Mouse (Mus musculus) heart, embryonic 15.5 days (tissue): ENCODE results near the gene Trpc7. TPM values are rescaled to one million over a fixed set of nuclear protein-coding genes. Genes with fewer than 3 reads are reported as not detected.

ENCODE experiments used
- ATAC-seq: fragments of 200-750 bp; cut with Nextera tagmentation; replicated peaks from 2 replicates; pipeline ENCODE4 v1.8.0; 2017; ENCODE audit warnings: low read depth, moderate TSS enrichment; ENCODE audit not compliant: insufficient number of reproducible peaks, insufficient read depth, low FRiP score
- H3K27ac ChIP-seq: fragments of 300-500 bp; sonication (generic); 2 replicates; pipeline ENCODE4 v1.5.1; 2015; ENCODE audit warnings: mild to moderate bottlenecking, inconsistent platforms
- H3K27me3 ChIP-seq: fragments of 300-500 bp; sonication (generic); 2 replicates; pipeline ENCODE4 v1.6.1; 2015; ENCODE audit warnings: inconsistent platforms
- H3K36me3 ChIP-seq: fragments of 300-500 bp; sonication (generic); 2 replicates; pipeline ENCODE4 v1.6.1; 2015; ENCODE audit warnings: mild to moderate bottlenecking, inconsistent platforms
- H3K4me1 ChIP-seq: fragments of 300-500 bp; sonication (generic); replicated peaks from 2 replicates; pipeline ENCODE4 v1.6.1; 2015; ENCODE audit warnings: inconsistent platforms
- H3K4me2 ChIP-seq: fragments of 300-500 bp; sonication (generic); 2 replicates; pipeline ENCODE4 v1.6.1; 2015; ENCODE audit warnings: inconsistent platforms, mild to moderate bottlenecking, moderate library complexity
- H3K4me3 ChIP-seq: fragments of 300-500 bp; sonication (generic); 2 replicates; pipeline ENCODE4 v1.5.1; 2015; ENCODE audit warnings: mild to moderate bottlenecking, inconsistent platforms
- H3K9ac ChIP-seq: fragments of 300-500 bp; sonication (generic); 2 replicates; pipeline ENCODE4 v1.6.1; 2015; ENCODE audit warnings: mild to moderate bottlenecking, inconsistent platforms
- H3K9me3 ChIP-seq: fragments of 300-500 bp; sonication (generic); replicated peaks from 2 replicates; pipeline ENCODE4 v1.6.1; 2016; ENCODE audit warnings: inconsistent platforms
- WGBS: fragments of 180-500 bp; shearing (Covaris S2); methylation state at CpG from one replicate; pipeline ENCODE4 v1.1.7; 2015; ENCODE audit warnings: mixed read lengths; 5-methylcytosine and 5-hydroxymethylcytosine counted together
- polyA plus RNA-seq: library from polyadenylated mRNA; unstranded; fragments of >200 nt; fragmentation: Nextera tagmentation; extraction: Ambion mirVana; gene quantifications from 2 replicates; pipeline ENCODE4 v1.2.1, GENCODE M21; 2015

Trpc7 gene
- polyA plus RNA-seq, 1 experiment from 2014 or later, result 0.04 TPM

DNA sequence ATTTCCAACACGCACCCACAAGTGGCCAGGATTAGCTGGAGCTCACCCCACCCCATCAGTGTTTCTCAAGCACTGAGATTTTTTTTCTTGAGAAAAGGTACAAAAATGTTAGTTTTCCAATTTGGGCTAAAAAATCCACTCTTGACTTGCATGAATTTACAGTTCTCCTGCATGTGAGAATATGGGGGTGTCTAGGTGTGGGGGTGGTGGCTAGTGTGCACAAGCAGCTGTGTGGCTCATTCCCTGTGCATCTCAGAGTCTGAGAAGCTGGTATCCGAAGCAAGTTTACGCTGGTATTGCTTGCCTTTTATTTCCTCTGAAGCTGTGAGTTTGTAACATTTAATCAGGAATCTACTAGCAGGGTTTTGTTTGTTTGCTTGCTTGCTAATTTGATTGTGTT lies 105.1 kb downstream of the Trpc7 start:
- no peaks in the 10 kb centered on the region for H3K9me3 ChIP-seq
- H3K27ac ChIP-seq, result no peak overlapping the region
- 0 out of 2 replicates have a peak, but pooled peaks cover 7% of the 10 kb centered on the region for H3K27me3 ChIP-seq
- H3K4me3 ChIP-seq, result no peak overlapping the region
- no peak for ATAC-seq
- no peaks in the 10 kb centered on the region for H3K36me3 ChIP-seq
- peaks cover 9% of the 10 kb centered on the region for H3K4me1 ChIP-seq
- no peak overlapping the region for H3K4me2 ChIP-seq
- WGBS, result 91% methylated on average over 3 of the region's 3 CpGs
- no peak overlapping the region for H3K9ac ChIP-seq

DNA sequence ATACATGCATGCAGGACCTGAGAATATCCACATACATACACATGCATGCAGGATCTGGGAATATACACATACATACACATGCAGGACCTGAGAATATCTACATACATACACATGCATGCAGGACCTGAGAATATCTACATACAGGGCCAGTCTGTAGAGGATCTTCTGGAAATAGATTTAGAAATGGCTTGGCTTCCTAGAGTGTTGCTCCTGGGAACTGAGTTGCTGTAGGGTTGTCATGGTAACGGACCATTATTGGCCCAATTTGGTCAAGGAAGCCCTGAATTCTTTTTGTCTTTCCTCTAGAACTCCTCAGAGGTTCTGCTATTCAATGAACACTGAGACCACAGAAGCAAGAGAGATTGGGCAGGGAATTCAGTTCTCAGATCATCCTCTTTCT lies 113.2 kb downstream of the Trpc7 start:
- Histone ChIP-seq H3K4me2 (no peak overlapping the region), H3K4me3 (no peak overlapping the region), H3K9me3 (no peaks in the 10 kb centered on the region), H3K9ac (no peak overlapping the region), H3K27me3 (no peaks in the 10 kb centered on the region), H3K36me3 (no peaks in the 10 kb centered on the region), H3K27ac (no peak overlapping the region), H3K4me1 (peaks cover 14% of the 10 kb centered on the region)
- 74% methylated on average over 1 of the region's 1 CpGs for WGBS
- ATAC-seq, result no peak

DNA sequence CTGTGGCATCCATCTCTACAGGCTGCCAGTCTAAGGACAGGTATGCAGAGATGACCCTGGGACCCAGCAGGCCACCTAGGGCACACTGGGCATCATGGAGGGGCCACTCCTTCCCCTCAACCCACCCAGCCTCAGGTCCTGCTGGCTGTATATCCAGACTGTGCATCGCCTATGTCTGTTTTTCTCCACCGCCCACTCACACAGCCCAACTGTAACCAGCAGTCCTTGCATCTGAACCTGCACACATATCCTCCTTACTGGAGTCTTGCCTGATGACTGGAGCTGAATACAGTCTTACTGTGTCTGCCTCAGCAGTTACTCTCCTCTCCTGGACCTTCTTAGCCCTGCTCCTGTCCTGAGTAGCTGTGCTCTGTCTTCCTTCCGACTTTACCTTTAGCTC lies 114.1 kb downstream of the Trpc7 start:
- no peaks in the 10 kb centered on the region for H3K27me3 ChIP-seq
- no peak overlapping the region for H3K9ac ChIP-seq
- peaks cover 23% of the 10 kb centered on the region for H3K4me1 ChIP-seq
- H3K27ac ChIP-seq, result no peak overlapping the region
- 93% methylated on average over 3 of the region's 3 CpGs for WGBS
- H3K9me3 ChIP-seq, result no peaks in the 10 kb centered on the region
- no peak overlapping the region for H3K4me3 ChIP-seq
- ATAC-seq, result no peak
- no peaks in the 10 kb centered on the region for H3K36me3 ChIP-seq
- no peak overlapping the region for H3K4me2 ChIP-seq

DNA sequence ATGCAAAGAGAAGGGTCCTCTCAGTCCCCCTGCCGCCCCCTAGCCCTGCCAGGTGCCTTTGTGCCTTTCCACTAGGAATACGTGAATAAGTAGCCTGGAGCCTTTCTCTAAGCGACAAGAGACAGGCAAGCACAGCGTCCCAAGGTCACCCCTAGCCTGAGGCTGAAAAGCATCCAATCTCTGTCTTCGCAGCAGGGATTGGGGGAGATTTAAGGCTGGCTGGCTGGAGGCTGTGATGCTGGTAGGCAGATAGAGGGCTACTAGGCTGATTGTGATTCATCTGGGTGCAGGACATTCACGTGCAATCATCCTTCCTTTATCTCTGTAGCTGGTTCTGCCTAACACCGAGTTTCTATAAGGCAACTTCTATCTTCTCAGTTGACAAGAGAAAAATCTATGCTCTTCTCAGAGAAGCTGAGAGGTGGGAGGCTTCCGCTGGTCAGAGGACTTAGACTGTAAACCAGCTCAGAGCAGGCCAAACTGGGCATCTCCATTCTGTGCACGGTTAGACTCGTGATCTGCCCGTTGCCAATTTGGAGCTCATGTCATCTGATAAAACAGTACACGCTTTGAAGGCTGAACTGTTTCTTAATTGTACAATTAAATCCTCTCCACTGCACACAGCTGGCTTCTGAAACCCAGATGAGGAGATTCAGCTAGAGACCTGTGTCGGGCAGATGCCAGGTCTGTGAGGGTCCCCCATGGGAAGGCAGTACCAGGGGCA lies 114.9 kb downstream of the Trpc7 start:
- Histone ChIP-seq H3K27ac (no peak overlapping the region), H3K27me3 (no peaks in the 10 kb centered on the region), H3K4me1 (peaks cover 29% of the 10 kb centered on the region), H3K36me3 (no peaks in the 10 kb centered on the region), H3K9me3 (no peaks in the 10 kb centered on the region), H3K4me3 (no peak overlapping the region), H3K4me2 (no peak overlapping the region), H3K9ac (no peak overlapping the region)
- no peak for ATAC-seq
- 46% methylated on average over 13 of the region's 13 CpGs for WGBS

DNA sequence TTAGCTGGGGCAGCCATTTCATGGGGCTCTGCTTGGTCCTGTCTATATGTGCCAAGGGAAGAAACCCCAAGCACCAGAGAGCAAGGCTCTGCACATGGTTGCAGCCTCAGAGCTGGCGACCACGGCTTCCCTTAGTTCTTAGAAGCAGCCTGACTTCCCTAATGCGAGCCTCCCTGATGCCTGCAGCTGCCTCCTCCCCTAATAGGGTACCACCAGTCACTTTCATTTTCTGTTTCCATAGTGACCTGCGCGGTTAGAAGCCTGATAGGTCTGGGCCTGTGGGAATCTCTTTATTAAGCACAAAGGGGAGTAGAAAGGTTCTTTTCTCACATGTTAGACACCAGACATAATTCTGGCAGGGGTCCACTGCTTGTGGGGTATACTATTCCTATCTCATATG lies 121.5 kb downstream of the Trpc7 start:
- Histone ChIP-seq H3K9ac (no peak overlapping the region), H3K4me3 (no peak overlapping the region), H3K27ac (no peak overlapping the region), H3K4me2 (no peak overlapping the region), H3K27me3 (no peaks in the 10 kb centered on the region), H3K36me3 (no peaks in the 10 kb centered on the region), H3K4me1 (peaks cover 24% of the 10 kb centered on the region), H3K9me3 (no peaks in the 10 kb centered on the region)
- no peak for ATAC-seq
- WGBS, result 52% methylated on average over 5 of the region's 5 CpGs

DNA sequence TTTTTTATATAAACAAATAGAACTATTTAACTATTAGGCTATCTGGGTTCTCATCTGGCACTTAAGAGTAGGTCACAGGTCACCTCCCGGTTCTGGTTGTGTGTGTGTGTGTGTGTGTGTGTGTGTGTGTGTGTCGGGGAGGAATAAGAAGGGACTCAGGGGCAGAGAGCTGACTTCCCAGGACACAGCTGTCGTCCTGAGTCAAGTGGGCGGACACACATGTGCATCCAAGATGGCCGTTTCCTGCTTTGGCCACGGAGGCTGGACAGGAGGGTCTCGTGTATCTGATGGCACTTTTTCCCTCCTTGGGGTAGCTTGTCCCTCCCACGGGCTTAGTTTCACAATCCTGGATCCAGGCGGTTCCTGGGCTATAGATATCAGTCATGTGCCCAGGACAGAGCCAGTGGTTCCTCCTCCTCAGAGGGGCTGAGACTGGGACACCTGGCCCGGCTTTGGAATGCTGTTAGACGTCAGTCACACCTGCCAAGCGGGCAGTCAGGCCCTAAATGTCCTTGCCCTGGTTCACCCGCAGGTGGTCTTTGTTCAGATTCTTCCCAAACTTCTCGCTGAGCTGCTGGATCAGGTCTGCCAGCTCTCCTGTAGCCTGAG lies 122.4 kb downstream of the Trpc7 start:
- Histone ChIP-seq H3K9me3 (no peaks in the 10 kb centered on the region), H3K4me2 (no peak overlapping the region), H3K36me3 (no peaks in the 10 kb centered on the region), H3K4me3 (no peak overlapping the region), H3K9ac (no peak overlapping the region), H3K4me1 (peaks cover 19% of the 10 kb centered on the region), H3K27me3 (0 out of 2 replicates have a peak, but pooled peaks cover 2% of the 10 kb centered on the region), H3K27ac (no peak overlapping the region)
- ATAC-seq, result no peak
- 51% methylated on average over 14 of the region's 14 CpGs for WGBS

DNA sequence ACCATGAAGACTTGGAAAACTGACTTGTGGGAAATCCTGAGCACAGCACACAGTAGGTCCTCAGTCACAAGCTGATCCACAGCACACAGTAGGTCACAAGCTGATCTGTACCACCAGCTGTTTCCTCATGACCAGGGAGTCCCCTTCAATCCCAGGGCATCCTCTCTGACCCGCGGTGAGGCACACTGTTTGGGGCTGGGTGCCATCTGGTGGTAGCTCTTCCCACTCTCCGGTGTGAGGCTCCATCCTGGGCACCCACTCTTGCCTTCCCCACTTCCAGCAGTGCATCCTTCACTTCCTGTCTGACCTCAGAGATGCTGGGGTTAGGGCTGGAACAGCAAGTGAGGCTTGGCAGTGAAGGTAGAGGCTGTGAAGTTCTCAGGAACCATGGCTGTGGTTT lies 123.2 kb downstream of the Trpc7 start:
- 31% methylated on average over 3 of the region's 3 CpGs for WGBS
- no peaks in the 10 kb centered on the region for H3K9me3 ChIP-seq
- no peak overlapping the region for H3K4me2 ChIP-seq
- ATAC-seq, result no peak
- peaks cover 19% of the 10 kb centered on the region for H3K4me1 ChIP-seq
- H3K36me3 ChIP-seq, result no peaks in the 10 kb centered on the region
- 0 out of 2 replicates have a peak, but pooled peaks cover 3% of the 10 kb centered on the region for H3K27me3 ChIP-seq
- no peak overlapping the region for H3K27ac ChIP-seq
- no peak overlapping the region for H3K9ac ChIP-seq
- no peak overlapping the region for H3K4me3 ChIP-seq

DNA sequence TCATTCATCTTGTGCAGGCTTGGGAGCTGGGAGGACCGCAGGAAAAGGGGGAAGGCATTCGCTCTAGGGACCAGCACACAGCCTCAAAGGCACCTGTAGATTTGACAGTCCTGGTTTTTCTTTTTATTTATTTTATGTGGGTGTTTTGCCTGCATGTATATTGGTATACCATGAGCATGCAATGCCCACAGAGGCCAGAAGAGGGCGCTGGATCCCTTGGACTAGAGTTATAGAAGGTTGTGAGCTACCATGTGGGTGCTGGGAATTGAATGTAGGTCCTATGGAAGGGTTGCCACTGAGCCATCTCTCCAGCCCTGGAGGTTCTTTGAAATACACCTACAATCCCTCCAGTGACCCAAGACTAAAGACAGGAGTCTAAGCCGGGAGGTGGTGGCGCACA lies 125.0 kb downstream of the Trpc7 start:
- H3K27ac ChIP-seq, result no peak overlapping the region

DNA sequence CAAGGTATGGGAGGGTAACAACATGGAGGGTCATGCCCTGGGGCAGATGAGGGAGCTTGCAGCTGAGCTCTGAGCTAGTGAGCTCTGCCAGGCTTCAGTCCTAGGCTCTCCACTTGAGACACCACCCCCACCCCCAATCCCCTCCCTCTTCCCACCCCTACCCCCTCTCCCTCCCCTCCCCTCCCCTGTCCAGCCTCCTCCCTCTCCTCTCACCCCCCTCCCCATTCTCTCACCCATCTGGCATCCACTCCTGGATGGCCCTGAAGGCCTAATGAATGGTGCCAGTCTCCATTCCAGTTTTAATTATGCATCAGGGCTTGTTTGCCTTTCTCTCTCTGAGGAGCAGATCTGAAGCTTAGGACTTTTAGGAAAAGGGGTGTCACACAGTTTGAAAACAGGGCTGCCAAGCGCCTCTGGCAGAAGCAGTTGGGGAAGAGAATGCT lies 125.6 kb downstream of the Trpc7 start:
- H3K27ac ChIP-seq, result no peak overlapping the region
- H3K9me3 ChIP-seq, result no peaks in the 10 kb centered on the region
- H3K27me3 ChIP-seq, result 0 out of 2 replicates have a peak, but pooled peaks cover 3% of the 10 kb centered on the region
- H3K4me2 ChIP-seq, result no peak overlapping the region
- H3K4me1 ChIP-seq, result peaks cover 20% of the 10 kb centered on the region
- WGBS, result 78% methylated on average over 1 of the region's 1 CpGs
- no peak for ATAC-seq
- no peak overlapping the region for H3K4me3 ChIP-seq
- H3K9ac ChIP-seq, result no peak overlapping the region
- no peaks in the 10 kb centered on the region for H3K36me3 ChIP-seq

More for the DNA sequence above, 125.0 kb downstream of the Trpc7 start:
- 72% methylated on average over 5 of the region's 5 CpGs for WGBS
- H3K36me3 ChIP-seq, result no peaks in the 10 kb centered on the region
- no peak overlapping the region for H3K4me2 ChIP-seq
- 0 out of 2 replicates have a peak, but pooled peaks cover 3% of the 10 kb centered on the region for H3K27me3 ChIP-seq
- ATAC-seq, result no peak
- H3K4me3 ChIP-seq, result no peak overlapping the region
- no peak overlapping the region for H3K9ac ChIP-seq
- H3K9me3 ChIP-seq, result no peaks in the 10 kb centered on the region
- peaks cover 13% of the 10 kb centered on the region for H3K4me1 ChIP-seq

DNA sequence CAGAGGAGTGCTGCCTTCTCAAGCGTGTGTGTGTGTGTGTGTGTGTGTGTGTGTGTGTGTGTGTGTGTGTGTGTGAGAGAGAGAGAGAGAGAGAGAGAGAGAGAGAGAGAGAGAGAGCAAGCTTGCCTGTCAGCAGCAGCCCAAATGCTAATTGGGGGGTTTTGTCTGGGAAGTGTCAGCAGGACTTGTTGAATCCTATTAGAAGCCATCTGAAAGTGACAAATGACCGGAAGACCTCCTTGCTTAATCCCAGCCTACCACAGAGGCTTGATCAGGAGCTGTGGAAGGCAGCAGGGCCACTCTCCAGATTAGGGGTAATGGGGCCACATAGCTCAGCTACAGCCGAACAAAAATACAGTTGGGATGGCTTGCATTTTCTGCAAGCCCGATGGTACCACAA lies 126.4 kb downstream of the Trpc7 start:
- 44% methylated on average over 4 of the region's 4 CpGs for WGBS
- Histone ChIP-seq H3K9ac (no peak overlapping the region), H3K4me1 (peaks cover 23% of the 10 kb centered on the region)

DNA sequence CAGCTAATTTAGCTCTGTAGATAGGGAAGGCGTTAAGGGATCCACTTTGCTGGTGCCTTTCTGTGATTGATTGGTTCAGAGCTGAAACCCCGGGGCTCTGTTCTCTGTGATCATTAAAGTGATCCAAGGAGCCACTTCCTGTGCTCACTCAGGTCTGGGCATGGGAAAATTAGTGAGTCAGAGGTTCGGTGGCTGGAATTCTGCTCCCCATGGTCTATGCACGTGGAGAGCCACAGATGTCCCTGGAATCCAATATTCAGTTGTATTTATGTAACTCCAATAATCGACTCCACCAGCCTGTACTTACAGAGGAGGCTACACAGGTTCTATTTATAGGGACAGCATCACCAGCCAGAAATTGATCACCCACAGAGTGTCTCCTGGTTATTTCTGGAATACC lies 129.6 kb downstream of the Trpc7 start:
- Histone ChIP-seq H3K9ac (no peak overlapping the region), H3K4me2 (no peak overlapping the region), H3K27ac (no peak overlapping the region), H3K4me3 (no peak overlapping the region), H3K4me1 (peaks cover 21% of the 10 kb centered on the region), H3K36me3 (no peaks in the 10 kb centered on the region), H3K9me3 (no peaks in the 10 kb centered on the region), H3K27me3 (peaks cover 18% of the 10 kb centered on the region; the same call in 1 of the 2 replicates)
- ATAC-seq, result no peak
- WGBS, result 25% methylated on average over 5 of the region's 5 CpGs

More for the DNA sequence above, 126.4 kb downstream of the Trpc7 start:
- Histone ChIP-seq H3K27ac (no peak overlapping the region), H3K27me3 (0 out of 2 replicates have a peak, but pooled peaks cover 3% of the 10 kb centered on the region), H3K4me2 (no peak overlapping the region), H3K4me3 (no peak overlapping the region), H3K9me3 (no peaks in the 10 kb centered on the region), H3K36me3 (no peaks in the 10 kb centered on the region)
- no peak for ATAC-seq
